1 mouse cellular context compared by ENCODE assay signal in genomic region chr13:81736606-81737005, GRCm38 (mm10).
TF ChIP-seq lines count a peak whose summit lies in the region.

No protein-coding gene starts in this region.

TF ChIP-seq in MEL, 35 proteins besides CTCF, POLR2A, EP300 and RAD21 (continued from another document):
- no peak for TF ChIP-seq USF2 (IDR thresholded peaks at IDR 0.05; ENCODE audit: borderline replicate concordance in 1 of 2, insufficient read depth in 1 of 2, low read depth in 1 of 2, low read length in 2 of 2)
- TF ChIP-seq MXI1 (IDR thresholded peaks at IDR 0.05; ENCODE audit: low read depth, low read length) = no peak
- TF ChIP-seq ZC3H11A (IDR thresholded peaks at IDR 0.05; ENCODE audit: low read depth, low read length) = no peak
- no peak for TF ChIP-seq POLR2AphosphoS5 (IDR thresholded peaks at IDR 0.05; ENCODE audit: borderline replicate concordance, low read depth, low read length)
- no peak for TF ChIP-seq UBTF (IDR thresholded peaks at IDR 0.05; ENCODE audit: borderline replicate concordance, insufficient read depth, low read depth, low read length)
- no peak for TF ChIP-seq GABPA (IDR thresholded peaks at IDR 0.05; ENCODE audit: low read depth, low read length)
- TF ChIP-seq E2F4 (IDR thresholded peaks at IDR 0.05; ENCODE audit: borderline replicate concordance, low read depth, low read length) = no peak
